Mouse (Mus musculus) forebrain, postnatal 0 days (tissue): ENCODE data around the gene Orm3. TPM values are rescaled to one million over a fixed set of nuclear protein-coding genes. Genes with fewer than 3 reads are reported as not detected.

Experiments
- ATAC-seq: fragments of 200-750 bp; cut with Nextera tagmentation; 2 replicates; pipeline ENCODE4 v1.8.0; 2017; ENCODE audit warnings: mild to moderate bottlenecking, moderate library complexity
- DNase-seq: peaks from one replicate; pipeline ENCODE4 v3.0.0-alpha.2; 2015
- H3K27ac ChIP-seq: fragments of 300-500 bp; sonication (generic); 2 replicates; pipeline ENCODE4 v1.5.1; 2014; ENCODE audit warnings: low read depth, mild to moderate bottlenecking, antibody characterized with exemption, low read length, moderate library complexity, mixed read lengths
- H3K27me3 ChIP-seq: fragments of 300-500 bp; sonication (generic); 2 replicates; pipeline ENCODE4 v1.6.1; 2014; ENCODE audit warnings: mild to moderate bottlenecking, low read length, mixed read lengths; ENCODE audit not compliant: insufficient read depth
- H3K36me3 ChIP-seq: fragments of 300-500 bp; sonication (generic); 2 replicates; pipeline ENCODE4 v1.6.1; 2014; ENCODE audit warnings: mild to moderate bottlenecking, moderate library complexity; ENCODE audit not compliant: insufficient read depth
- H3K4me1 ChIP-seq: fragments of 300-500 bp; sonication (generic); 2 replicates; pipeline ENCODE4 v1.6.1; 2014; ENCODE audit warnings: antibody characterized with exemption; ENCODE audit not compliant: insufficient read depth
- H3K4me2 ChIP-seq: fragments of 300-500 bp; sonication (generic); 2 replicates; pipeline ENCODE4 v1.6.1; 2014; ENCODE audit warnings: low read depth, mild to moderate bottlenecking, moderate library complexity
- H3K4me3 ChIP-seq: fragments of 300-500 bp; sonication (generic); 2 replicates; pipeline ENCODE4 v1.5.1; 2014; ENCODE audit warnings: low read depth, low read length, mixed read lengths
- H3K9ac ChIP-seq: fragments of 300-500 bp; sonication (generic); 2 replicates; pipeline ENCODE4 v1.6.1; 2014; ENCODE audit warnings: mild to moderate bottlenecking
- H3K9me3 ChIP-seq: fragments of 300-500 bp; sonication (generic); 2 replicates; pipeline ENCODE4 v1.6.1; 2016; ENCODE audit warnings: low read length
- CTCF ChIP-seq: sonication (generic); IDR thresholded peaks from 2 replicates; pipeline ENCODE4 v1.5.1; 2016; ENCODE audit warnings: antibody characterized with exemption, control low read depth, low read depth
- WGBS: fragments of 180-500 bp; shearing (Covaris S2); extraction: QIAGEN DNeasy Blood & Tissue Kit; methylation state at CpG from one replicate; pipeline ENCODE4 v1.1.7; 2014; 5-methylcytosine and 5-hydroxymethylcytosine counted together
- polyA plus RNA-seq: library from polyadenylated mRNA; unstranded; fragments of >200 nt; fragmentation: Nextera tagmentation; extraction: Ambion mirVana; gene quantifications from 2 replicates; pipeline ENCODE4 v1.2.1, GENCODE M21; 2015
- total RNA-seq: library from RNA; depleted of rRNA; stranded (reverse); fragments of >200 nt; gene quantifications from 2 replicates; pipeline ENCODE4 v1.2.3, GENCODE M21; 2014; rRNA removed

The Orm3 gene
- not detected in 2 replicates for total RNA-seq
- polyA plus RNA-seq: not detected in 2 replicates

- ATAC-seq (no peak), DNase-seq (no peak)
- Histone ChIP-seq H3K27me3 (no peaks in the 10 kb centered on the region), H3K4me3 (no peak within 1 kb of the TSS), H3K36me3 (no peaks in the 10 kb centered on the region), H3K4me1 (no peaks in the 10 kb centered on the region), H3K9me3 (no peaks in the 10 kb centered on the region), H3K4me2 (no peak within 1 kb of the TSS), H3K9ac (no peak within 1 kb of the TSS), H3K27ac (no peak within 1 kb of the TSS)
- no peak for TF ChIP-seq CTCF
- WGBS: 77% methylated on average over 4 of the region's 4 CpGs
Measured at GRCm38 (mm10) chr4:63355877-63356665, at the start of gene Orm3. Gene Orm3, plus strand, starts transcription at chr4:63356162.

- no peak overlapping the region for H3K4me3 ChIP-seq
- ATAC-seq: peak; percentile 83
- peak; percentile 87 for DNase-seq
- H3K27ac ChIP-seq: no peak overlapping the region
- no peak overlapping the region for H3K4me2 ChIP-seq
- no peaks in the 10 kb centered on the region for H3K4me1 ChIP-seq
- H3K27me3 ChIP-seq: no peaks in the 10 kb centered on the region
- no peaks in the 10 kb centered on the region for H3K36me3 ChIP-seq
- no peak overlapping the region for H3K9ac ChIP-seq
- 35% methylated on average over 21 of the region's 21 CpGs for WGBS
- peak; percentile 87 for TF ChIP-seq CTCF
- H3K9me3 ChIP-seq: no peaks in the 10 kb centered on the region
Measured at GRCm38 (mm10) chr4:63307175-63308062, 48.5 kb upstream of the Orm3 start.

DNA sequence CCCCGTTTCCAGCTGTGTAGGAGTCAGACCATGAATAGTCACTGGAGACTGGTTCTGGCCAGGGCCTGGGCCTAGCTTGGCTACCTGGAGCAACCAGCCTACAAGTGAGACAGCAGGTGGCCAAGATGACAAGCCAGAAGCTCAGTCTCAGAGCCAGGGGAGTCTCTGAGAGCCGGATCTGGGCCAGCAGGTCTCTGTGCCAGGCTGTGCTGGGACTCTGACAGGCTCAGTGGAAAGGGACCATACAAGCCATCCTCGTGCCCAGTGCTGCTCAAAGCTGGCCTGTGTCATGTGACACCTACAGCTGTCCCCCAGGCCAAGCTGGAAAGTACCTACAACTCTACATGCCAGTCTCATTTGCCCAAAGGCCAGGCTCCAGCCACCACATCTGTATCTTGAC is 47.6 kb upstream of the Orm3 start:
- no peak overlapping the region for H3K27ac ChIP-seq
- H3K9me3 ChIP-seq: no peaks in the 10 kb centered on the region
- WGBS: 72% methylated on average over 3 of the region's 3 CpGs
- H3K4me3 ChIP-seq: no peak overlapping the region
- ATAC-seq (peak; percentile 34; the same call in 1 of the 2 replicates), DNase-seq (no peak)
- H3K4me2 ChIP-seq: no peak overlapping the region
- H3K4me1 ChIP-seq: no peaks in the 10 kb centered on the region
- no peaks in the 10 kb centered on the region for H3K36me3 ChIP-seq
- TF ChIP-seq CTCF: no peak
- no peaks in the 10 kb centered on the region for H3K27me3 ChIP-seq
- no peak overlapping the region for H3K9ac ChIP-seq

- no peaks in the 10 kb centered on the region for H3K27me3 ChIP-seq
- no peaks in the 10 kb centered on the region for H3K36me3 ChIP-seq
- DNase-seq: no peak
- no peak overlapping the region for H3K4me3 ChIP-seq
- no peak overlapping the region for H3K9ac ChIP-seq
- H3K9me3 ChIP-seq: no peaks in the 10 kb centered on the region
- ATAC-seq: no peak
- no peaks in the 10 kb centered on the region for H3K4me1 ChIP-seq
- no peak overlapping the region for H3K4me2 ChIP-seq
- WGBS: 61% methylated on average over 10 of the region's 10 CpGs
- H3K27ac ChIP-seq: no peak overlapping the region
- TF ChIP-seq CTCF: no peak
Measured at GRCm38 (mm10) chr4:63310247-63310855, 45.6 kb upstream of the Orm3 start.

- Histone ChIP-seq H3K27me3 (no peaks in the 10 kb centered on the region), H3K36me3 (no peaks in the 10 kb centered on the region), H3K9me3 (no peaks in the 10 kb centered on the region), H3K27ac (no peak overlapping the region), H3K9ac (no peak overlapping the region), H3K4me3 (no peak overlapping the region), H3K4me2 (no peak overlapping the region), H3K4me1 (no peaks in the 10 kb centered on the region)
- ATAC-seq (no peak), DNase-seq (no peak)
- TF ChIP-seq CTCF: no peak
- WGBS: 92% methylated on average over 7 of the region's 7 CpGs
Measured at GRCm38 (mm10) chr4:63311426-63311825, 44.5 kb upstream of the Orm3 start.

- no peak for DNase-seq
- no peak overlapping the region for H3K27ac ChIP-seq
- H3K27me3 ChIP-seq: no peaks in the 10 kb centered on the region
- no peak overlapping the region for H3K9ac ChIP-seq
- H3K4me1 ChIP-seq: no peaks in the 10 kb centered on the region
- WGBS: 76% methylated on average over 5 of the region's 5 CpGs
- TF ChIP-seq CTCF: no peak
- no peak overlapping the region for H3K4me3 ChIP-seq
- ATAC-seq: 0 out of 2 replicates have a peak, but pooled peaks have one; percentile 12
- H3K36me3 ChIP-seq: no peaks in the 10 kb centered on the region
- H3K4me2 ChIP-seq: no peak overlapping the region
- H3K9me3 ChIP-seq: no peaks in the 10 kb centered on the region
Measured at GRCm38 (mm10) chr4:63314063-63314462, 41.9 kb upstream of the Orm3 start.
